Mouse (Mus musculus) gastrocnemius, postnatal 10 days (tissue): ENCODE data around the gene Lin7b. TPM values are rescaled to one million over a fixed set of nuclear protein-coding genes. Genes with fewer than 3 reads are reported as not detected.

Experiments used
- total RNA-seq, 2 experiments: library from RNA; stranded (reverse); gene quantifications; 2 replicates each; pipeline ENCODE4 v1.2.3; 2021

Lin7b gene
- total RNA-seq, 2 experiments from 2014 or later, result 1.9 to 2.0 TPM

Other genes with a start within 250 kb of the Lin7b start
- 100 to 1,000 TPM; 762 to 817 TPM for gene Rps11, start 246.1 kb downstream of the Lin7b start, total RNA-seq
- gene Rpl13a, start 241.8 kb downstream of the Lin7b start, total RNA-seq, result 1,000 to 10,000 TPM; 1,164 to 1,215 TPM
- gene Gm45713, start 234.4 kb downstream of the Lin7b start, total RNA-seq, result not detected
- gene Flt3l, start 234.2 kb downstream of the Lin7b start, total RNA-seq, result 1 to 10 TPM; 2.3 to 4.3 TPM
- 10 to 100 TPM; 46.6 to 48.2 TPM for gene Pih1d1, start 216.3 kb downstream of the Lin7b start, total RNA-seq
- 10 to 100 TPM; 23.9 to 28.6 TPM for gene Aldh16a1, start 216.0 kb downstream of the Lin7b start, total RNA-seq
- 1 to 10 TPM; 4.7 to 4.9 TPM for gene Slc17a7, start 206.6 kb downstream of the Lin7b start, total RNA-seq
- under 1 TPM; 0.49 to 0.63 TPM for gene Gfy, start 191.0 kb downstream of the Lin7b start, total RNA-seq
- gene Pth2, start 189.6 kb downstream of the Lin7b start, total RNA-seq, result not detected
- gene Ccdc155, start 165.7 kb downstream of the Lin7b start, total RNA-seq, result 1 to 10 TPM; 2.5 to 2.8 TPM
- gene Dkkl1, start 158.4 kb downstream of the Lin7b start, total RNA-seq, result not detected
- 10 to 100 TPM; 15.6 to 25.9 TPM for gene Tead2, start 154.8 kb downstream of the Lin7b start, total RNA-seq
- 1 to 10 TPM; 1.8 to 3.4 TPM for gene Cd37, start 131.5 kb downstream of the Lin7b start, total RNA-seq
- gene Slc6a16, start 129.5 kb downstream of the Lin7b start, total RNA-seq, result not detected
- not detected for gene Slc6a21, start 93.1 kb downstream of the Lin7b start, total RNA-seq
- gene Trpm4, start 36.8 kb downstream of the Lin7b start, total RNA-seq, result 10 to 100 TPM; 25.5 to 35.2 TPM
- 100 to 1,000 TPM; 579 to 609 TPM for gene Hrc, start 35.3 kb downstream of the Lin7b start, total RNA-seq
- under 1 TPM; 0.89 to 0.97 TPM for gene Ppfia3, start 3.6 kb downstream of the Lin7b start, total RNA-seq
- gene Snrnp70, start 25.2 kb upstream of the Lin7b start, total RNA-seq, result 100 to 1,000 TPM; 123 to 156 TPM
- gene Kcna7, start 35.1 kb upstream of the Lin7b start, total RNA-seq, result 10 to 100 TPM; 25.4 to 29.6 TPM
- 1 to 10 TPM; 1.4 to 1.8 TPM for gene Ntf5, start 43.1 kb upstream of the Lin7b start, total RNA-seq
- not detected for gene Lhb, start 50.2 kb upstream of the Lin7b start, total RNA-seq
- 100 to 1,000 TPM; 142 to 150 TPM for gene Gys1, start 64.3 kb upstream of the Lin7b start, total RNA-seq
- gene Ruvbl2, start 67.5 kb upstream of the Lin7b start, total RNA-seq, result 10 to 100 TPM; 29.4 to 36.9 TPM
- 100 to 1,000 TPM; 173 to 194 TPM for gene Ftl1, start 89.3 kb upstream of the Lin7b start, total RNA-seq
- 10 to 100 TPM; 29.4 to 29.6 TPM for gene Bax, start 96.3 kb upstream of the Lin7b start, total RNA-seq
- gene Tulp2, start 111.3 kb upstream of the Lin7b start, total RNA-seq, result not detected
- 1 to 10 TPM; 3.8 to 6.4 TPM for gene Gm45808, start 116.2 kb upstream of the Lin7b start, total RNA-seq
- gene Dhdh, start 118.2 kb upstream of the Lin7b start, total RNA-seq, result 1 to 10 TPM; 8.8 to 9.5 TPM
- gene Nucb1, start 139.8 kb upstream of the Lin7b start, total RNA-seq, result 100 to 1,000 TPM; 121 to 137 TPM
- 10 to 100 TPM; 16.3 to 16.9 TPM for gene Ppp1r15a, start 155.7 kb upstream of the Lin7b start, total RNA-seq
- 10 to 100 TPM; 14.8 to 16.3 TPM for gene Plekha4, start 155.7 kb upstream of the Lin7b start, total RNA-seq
- under 1 TPM in 1 of 2 experiments, not detected in 1; 0.19 TPM for gene Hsd17b14, start 184.3 kb upstream of the Lin7b start, total RNA-seq
- 10 to 100 TPM; 24.0 to 25.2 TPM for gene Bcat2, start 199.6 kb upstream of the Lin7b start, total RNA-seq
- not detected for gene Fgf21, start 244.9 kb upstream of the Lin7b start, total RNA-seq
- gene Fut1, start 246.7 kb upstream of the Lin7b start, total RNA-seq, result not detected